Mouse (Mus musculus) liver, adult 2 months (tissue): Measurements from ENCODE around the gene Tmem82.

Experiments used
- CTCF ChIP-seq: fragments of 200-500 bp; IDR thresholded peaks from 2 replicates; pipeline ENCODE4 v1.5.1; 2011; ENCODE audit warnings: low read depth, low read length, control low read depth
- POLR2A ChIP-seq: fragments of 200-500 bp; IDR thresholded peaks from 2 replicates; pipeline ENCODE4 v1.6.1; 2011; ENCODE audit warnings: low read length, control low read depth; ENCODE audit not compliant: insufficient read depth; ENCODE audit errors: extremely low read depth

GRCm38 (mm10) chr4:141581051-141581450 is 37.4 kb downstream of the Tmem82 start:
- TF ChIP-seq CTCF: no peak
- no peak for TF ChIP-seq POLR2A
